Mouse (Mus musculus): ENCODE results near the gene Armh4. TPM values are rescaled to one million over a fixed set of nuclear protein-coding genes. Genes with fewer than 3 reads are reported as not detected.

Armh4 gene
- polyA plus RNA-seq, 1 experiment = not detected

GRCm38 (mm10) chr14:49738441-49739088 lies 44.6 kb downstream of the Armh4 start:
- Histone ChIP-seq H3K27me3 (replicated peaks) (no peaks in the 10 kb centered on the region), H3K4me3 (replicated peaks) (no peak overlapping the region), H3K4me1 (no peaks in the 10 kb centered on the region), H3K9me3 (no peaks in the 10 kb centered on the region), H3K36me3 (replicated peaks; ENCODE audit: low read length) (no peaks in the 10 kb centered on the region)
- no peak for TF ChIP-seq GATA1 (IDR thresholded peaks at IDR 0.05; ENCODE audit: borderline replicate concordance, low read length)
- TF ChIP-seq FLI1 (IDR thresholded peaks at IDR 0.05; ENCODE audit: low read length) = no peak

GRCm38 (mm10) chr14:49733950-49734349 lies 49.2 kb downstream of the Armh4 start:
- Histone ChIP-seq H3K27me3 (replicated peaks) (no peaks in the 10 kb centered on the region), H3K4me3 (replicated peaks) (no peak overlapping the region), H3K36me3 (replicated peaks; ENCODE audit: low read length) (no peaks in the 10 kb centered on the region), H3K9me3 (no peaks in the 10 kb centered on the region), H3K4me1 (no peaks in the 10 kb centered on the region)
- TF ChIP-seq GATA1 (IDR thresholded peaks at IDR 0.05; ENCODE audit: borderline replicate concordance, low read length) = no peak
- TF ChIP-seq FLI1 (IDR thresholded peaks at IDR 0.05; ENCODE audit: low read length) = no peak

GRCm38 (mm10) chr14:49723361-49724054 lies 59.7 kb downstream of the Armh4 start:
- Histone ChIP-seq H3K36me3 (replicated peaks; ENCODE audit: low read length) (no peaks in the 10 kb centered on the region), H3K4me3 (replicated peaks) (no peak overlapping the region), H3K4me1 (no peaks in the 10 kb centered on the region), H3K27me3 (replicated peaks) (no peaks in the 10 kb centered on the region), H3K9me3 (no peaks in the 10 kb centered on the region)
- TF ChIP-seq GATA1 (IDR thresholded peaks at IDR 0.05; ENCODE audit: borderline replicate concordance, low read length) (no peak), FLI1 (IDR thresholded peaks at IDR 0.05; ENCODE audit: low read length) (no peak)

GRCm38 (mm10) chr14:49722782-49723181 lies 60.4 kb downstream of the Armh4 start:
- no peaks in the 10 kb centered on the region for H3K4me1 ChIP-seq
- no peaks in the 10 kb centered on the region for H3K9me3 ChIP-seq
- H3K27me3 ChIP-seq (replicated peaks) = no peaks in the 10 kb centered on the region
- H3K36me3 ChIP-seq (replicated peaks; ENCODE audit: low read length) = no peaks in the 10 kb centered on the region
- no peak for TF ChIP-seq FLI1 (IDR thresholded peaks at IDR 0.05; ENCODE audit: low read length)
- no peak for TF ChIP-seq GATA1 (IDR thresholded peaks at IDR 0.05; ENCODE audit: borderline replicate concordance, low read length)
- H3K4me3 ChIP-seq (replicated peaks) = no peak overlapping the region

GRCm38 (mm10) chr14:49721281-49721680 lies 61.9 kb downstream of the Armh4 start:
- Histone ChIP-seq H3K4me3 (replicated peaks) (no peak overlapping the region), H3K27me3 (replicated peaks) (no peaks in the 10 kb centered on the region), H3K4me1 (no peaks in the 10 kb centered on the region), H3K36me3 (replicated peaks; ENCODE audit: low read length) (no peaks in the 10 kb centered on the region), H3K9me3 (no peaks in the 10 kb centered on the region)
- TF ChIP-seq GATA1 (IDR thresholded peaks at IDR 0.05; ENCODE audit: borderline replicate concordance, low read length) (no peak), FLI1 (IDR thresholded peaks at IDR 0.05; ENCODE audit: low read length) (no peak)

GRCm38 (mm10) chr14:49719678-49720077 lies 63.5 kb downstream of the Armh4 start:
- Histone ChIP-seq H3K4me3 (replicated peaks) (no peak overlapping the region), H3K9me3 (no peaks in the 10 kb centered on the region), H3K4me1 (no peaks in the 10 kb centered on the region), H3K36me3 (replicated peaks; ENCODE audit: low read length) (no peaks in the 10 kb centered on the region), H3K27me3 (replicated peaks) (no peaks in the 10 kb centered on the region)
- no peak for TF ChIP-seq FLI1 (IDR thresholded peaks at IDR 0.05; ENCODE audit: low read length)

- Histone ChIP-seq H3K27me3 (replicated peaks) (no peaks in the 10 kb centered on the region), H3K36me3 (replicated peaks; ENCODE audit: low read length) (no peaks in the 10 kb centered on the region), H3K9me3 (no peaks in the 10 kb centered on the region), H3K4me1 (no peaks in the 10 kb centered on the region), H3K4me3 (replicated peaks) (no peak overlapping the region)
- TF ChIP-seq GATA1 (IDR thresholded peaks at IDR 0.05; ENCODE audit: borderline replicate concordance, low read length) (no peak), FLI1 (IDR thresholded peaks at IDR 0.05; ENCODE audit: low read length) (no peak)
Observed at GRCm38 (mm10) chr14:49711016-49711415, 72.2 kb downstream of the Armh4 start.

- Histone ChIP-seq H3K9me3 (0 out of 2 replicates have a peak, but pooled peaks cover 3% of the 10 kb centered on the region), H3K4me1 (no peaks in the 10 kb centered on the region), H3K36me3 (replicated peaks; ENCODE audit: low read length) (no peaks in the 10 kb centered on the region), H3K4me3 (replicated peaks) (no peak overlapping the region), H3K27me3 (replicated peaks) (no peaks in the 10 kb centered on the region)
- TF ChIP-seq FLI1 (IDR thresholded peaks at IDR 0.05; ENCODE audit: low read length) (no peak), GATA1 (IDR thresholded peaks at IDR 0.05; ENCODE audit: borderline replicate concordance, low read length) (no peak)
Observed at GRCm38 (mm10) chr14:49703432-49704200, 79.6 kb downstream of the Armh4 start.

GRCm38 (mm10) chr14:49679511-49680284 lies 103.5 kb downstream of the Armh4 start:
- H3K4me3 ChIP-seq (replicated peaks) = no peak overlapping the region
- H3K4me1 ChIP-seq = no peaks in the 10 kb centered on the region
- H3K27me3 ChIP-seq (replicated peaks) = no peaks in the 10 kb centered on the region
- no peaks in the 10 kb centered on the region for H3K36me3 ChIP-seq (replicated peaks; ENCODE audit: low read length)
- TF ChIP-seq GATA1 (IDR thresholded peaks at IDR 0.05; ENCODE audit: borderline replicate concordance, low read length) (no peak), FLI1 (IDR thresholded peaks at IDR 0.05; ENCODE audit: low read length) (no peak)
- peaks cover 4% of the 10 kb centered on the region; the same call in 1 of the 2 replicates for H3K9me3 ChIP-seq

Data from megakaryocyte, embryonic 14.5 days (primary cell).